Mouse (Mus musculus) kidney, adult 11 months (tissue): ENCODE measurements around the gene Rpp30.

ENCODE experiments used
- DNase-seq: peaks from one replicate; pipeline ENCODE4 v3.0.0; 2022

The Rpp30 gene

DNA sequence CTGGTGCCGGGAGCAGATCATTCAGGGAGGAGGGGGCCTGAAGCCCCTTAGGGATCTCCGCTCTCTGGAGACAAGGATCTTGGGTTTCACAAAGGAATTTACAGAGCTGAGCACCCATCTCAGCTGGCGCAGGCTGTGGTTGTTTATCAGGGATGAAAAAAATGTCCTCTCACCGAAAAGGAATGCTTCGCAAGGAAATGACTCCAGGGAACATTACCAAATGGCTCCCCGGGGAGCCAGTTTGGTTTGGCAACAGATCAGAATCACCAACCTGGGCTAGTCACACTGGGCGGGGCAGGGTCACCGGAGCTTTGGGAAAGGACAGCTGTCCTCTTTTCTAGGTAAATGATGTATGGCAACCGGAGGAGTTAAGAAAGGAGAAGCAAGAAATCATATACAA lies 45.7 kb downstream of the Rpp30 start:
- DNase-seq = peak; percentile 47

DNA sequence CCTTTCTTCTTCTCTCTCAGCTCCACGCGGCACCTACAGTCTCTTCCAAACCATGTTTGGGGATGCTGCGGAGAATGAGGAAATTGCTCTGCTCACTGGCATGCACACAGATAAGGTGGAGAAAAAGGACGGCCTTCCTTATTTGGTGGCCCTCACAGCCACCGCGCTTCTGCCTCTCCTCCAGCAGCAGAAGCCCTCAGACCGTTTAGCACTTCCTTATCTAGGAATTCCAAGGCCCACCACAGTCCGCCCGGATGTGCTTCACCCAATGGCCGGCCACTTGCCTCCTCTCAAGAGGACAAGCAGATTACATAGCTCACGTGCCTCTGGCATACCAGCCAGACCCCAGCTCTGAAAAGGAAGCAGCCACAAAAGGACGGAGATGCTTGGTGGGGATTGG lies 46.1 kb downstream of the Rpp30 start:
- DNase-seq = no peak

DNA sequence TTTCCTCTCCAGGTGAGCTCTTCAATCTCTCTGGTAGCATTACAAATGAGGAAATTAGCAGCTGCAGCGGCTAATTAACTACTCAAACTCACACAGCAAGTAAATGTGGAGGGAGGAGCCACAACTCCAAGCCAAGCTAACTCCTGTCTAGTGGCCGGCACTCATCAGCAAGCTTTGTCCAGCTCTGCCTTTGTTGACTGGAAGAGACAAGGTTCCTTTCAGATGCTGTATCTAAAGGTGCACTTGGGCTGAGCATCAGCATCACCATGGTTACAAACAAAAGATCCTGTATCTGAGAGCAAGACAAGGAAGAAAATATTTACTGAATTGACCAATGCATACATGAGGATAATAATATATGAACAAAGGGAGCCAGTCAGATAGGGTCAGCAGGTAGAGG lies 46.7 kb downstream of the Rpp30 start:
- no peak for DNase-seq

DNA sequence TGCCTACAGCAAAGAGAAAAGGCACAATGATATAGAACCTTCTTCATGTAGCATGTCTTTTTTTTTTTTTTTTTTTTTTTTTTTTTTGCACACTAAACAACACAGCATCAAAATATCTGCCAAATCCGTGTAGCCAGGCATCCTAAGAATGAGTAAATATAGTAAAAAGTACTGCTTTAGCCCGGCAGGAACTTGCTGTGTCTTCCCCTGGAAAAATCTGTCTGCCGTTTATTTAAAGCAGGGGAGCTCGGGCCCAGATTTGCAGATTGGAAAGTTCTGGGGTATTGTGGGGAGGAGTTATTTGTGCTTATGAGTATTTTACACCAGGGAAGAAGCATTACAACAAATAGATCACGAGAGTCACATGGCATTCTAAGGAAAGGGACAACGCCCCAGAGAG lies 48.5 kb downstream of the Rpp30 start:
- DNase-seq = no peak

DNA sequence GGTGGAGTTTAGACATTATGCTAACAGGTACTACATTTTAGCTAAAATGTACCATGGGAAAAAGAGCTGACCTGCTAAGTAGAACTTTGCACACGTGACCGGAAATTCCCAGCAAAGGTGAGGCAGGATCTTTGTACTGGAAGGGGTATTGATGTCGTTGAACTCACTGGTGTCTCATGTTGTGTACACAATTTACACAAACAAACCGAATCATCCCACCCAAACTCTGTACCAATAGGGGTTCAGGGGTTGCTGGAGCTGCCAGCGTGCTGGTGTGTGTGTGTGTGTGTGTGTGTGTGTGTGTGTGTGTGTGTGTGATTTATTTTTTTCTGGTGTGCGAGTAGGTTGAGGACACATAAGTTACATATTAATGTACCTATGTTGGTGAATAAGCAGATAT lies 49.5 kb downstream of the Rpp30 start:
- no peak for DNase-seq

DNA sequence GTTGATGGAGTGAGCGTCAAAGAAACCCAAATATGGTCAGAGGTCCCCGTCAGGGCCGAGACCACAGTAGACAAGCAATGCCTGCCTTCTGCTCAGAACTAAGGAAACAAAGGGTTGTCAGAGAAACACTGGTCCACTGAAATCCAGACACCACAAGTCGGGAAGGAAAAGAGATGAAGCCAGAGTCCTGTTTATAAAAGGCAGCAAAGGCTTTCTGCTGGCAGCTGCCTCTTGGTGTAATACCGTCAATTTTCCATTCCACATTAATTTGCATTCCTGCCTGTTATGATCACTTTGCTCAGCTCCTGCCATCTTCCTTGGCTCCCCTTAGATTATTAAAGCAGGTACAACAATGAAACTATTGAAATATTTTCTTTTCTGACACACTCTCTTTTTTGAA lies 50.2 kb downstream of the Rpp30 start:
- no peak for DNase-seq

DNA sequence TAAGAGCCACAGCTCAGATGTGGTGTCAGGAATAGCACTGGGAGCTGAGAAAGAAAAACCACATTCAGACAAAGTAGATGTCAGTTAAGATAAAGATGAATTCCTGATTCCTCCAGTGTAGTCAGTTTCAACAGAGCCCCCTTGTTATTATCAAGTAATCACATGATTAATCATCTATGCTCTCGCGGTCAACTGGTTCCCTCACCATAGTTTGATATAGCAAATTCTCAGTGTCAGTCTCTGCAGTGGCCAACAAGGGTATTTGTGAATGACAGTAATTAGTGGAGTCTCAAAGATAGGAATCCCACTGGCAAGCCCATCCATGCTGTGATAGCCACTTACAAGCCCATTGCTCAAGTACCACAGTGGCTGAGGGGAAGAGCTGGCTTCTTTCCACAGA lies 60.1 kb downstream of the Rpp30 start:
- DNase-seq = no peak

DNA sequence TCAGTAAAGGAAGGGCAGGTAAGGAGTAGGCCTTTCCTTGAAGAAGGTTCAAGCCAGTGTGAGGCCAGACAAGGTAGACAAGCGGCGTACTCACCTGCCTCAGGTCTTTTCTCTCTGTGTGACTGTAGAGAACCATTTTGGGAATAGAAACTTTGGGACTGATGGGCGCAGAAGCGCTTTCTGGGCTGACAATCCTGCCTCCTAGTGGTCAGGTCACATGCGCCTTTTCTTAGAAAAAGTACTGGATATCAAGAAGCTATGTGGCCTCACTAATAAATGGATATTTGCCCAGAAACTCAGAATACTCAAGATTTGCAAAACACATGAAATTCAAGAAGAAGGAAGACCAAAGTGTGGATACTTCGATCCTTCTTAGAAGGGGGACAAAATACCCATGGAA lies 65.1 kb downstream of the Rpp30 start:
- DNase-seq = no peak

DNA sequence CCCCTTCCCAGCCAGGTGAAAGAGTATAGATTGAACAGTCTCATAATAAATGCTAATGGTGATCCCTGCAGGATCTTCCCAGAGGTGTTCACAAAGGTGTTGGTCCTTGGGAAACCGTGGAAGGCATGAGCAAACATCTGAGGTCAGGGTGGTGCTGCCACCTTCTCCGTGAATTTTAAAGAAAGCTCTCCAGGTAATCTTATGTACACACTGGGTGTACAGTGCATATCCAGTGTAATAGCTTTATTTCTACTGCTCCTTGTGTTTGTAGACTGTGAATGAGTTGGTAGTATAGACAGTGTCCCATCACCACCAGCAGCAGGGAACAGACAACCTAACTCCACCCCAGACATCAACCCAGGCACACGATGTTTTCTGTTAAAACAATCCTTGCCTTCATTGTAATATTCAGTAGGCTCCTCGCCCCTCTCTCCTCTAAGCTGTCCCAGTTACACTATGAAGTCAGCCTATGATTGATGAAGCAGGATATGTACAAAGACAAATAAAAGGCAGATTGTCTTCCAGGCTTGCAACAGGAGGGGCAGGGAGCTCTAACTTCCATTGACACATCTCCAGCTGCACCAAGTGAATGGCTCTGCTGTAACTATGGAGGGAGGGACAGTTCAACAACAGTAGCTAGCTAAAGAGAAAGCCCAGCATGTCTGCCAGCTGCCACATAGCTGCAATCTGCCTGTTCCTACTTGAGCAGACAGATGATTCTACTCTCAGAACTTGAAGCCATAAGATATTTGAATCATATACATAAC lies 66.9 kb downstream of the Rpp30 start:
- no peak for DNase-seq
